Mouse (Mus musculus): Measurements from ENCODE around the gene Hyal3.

GRCm38 (mm10) chr9:107540420-107540819 is 40.2 kb upstream of the Hyal3 start:
- TF ChIP-seq CTCF (IDR thresholded peaks at IDR 0.05; ENCODE audit: low read depth, low read length) (no peak), POLR2A (IDR thresholded peaks at IDR 0.05; ENCODE audit: extremely low read depth, insufficient read depth, low read length) (no peak)
